Mouse (Mus musculus) layer of hippocampus, adult 9-11 months (tissue): ENCODE data around the gene Mtfr1l.

Experiments used
- DNase-seq: peaks from one replicate; pipeline ENCODE4 v3.0.0; 2022

Mtfr1l gene

DNA sequence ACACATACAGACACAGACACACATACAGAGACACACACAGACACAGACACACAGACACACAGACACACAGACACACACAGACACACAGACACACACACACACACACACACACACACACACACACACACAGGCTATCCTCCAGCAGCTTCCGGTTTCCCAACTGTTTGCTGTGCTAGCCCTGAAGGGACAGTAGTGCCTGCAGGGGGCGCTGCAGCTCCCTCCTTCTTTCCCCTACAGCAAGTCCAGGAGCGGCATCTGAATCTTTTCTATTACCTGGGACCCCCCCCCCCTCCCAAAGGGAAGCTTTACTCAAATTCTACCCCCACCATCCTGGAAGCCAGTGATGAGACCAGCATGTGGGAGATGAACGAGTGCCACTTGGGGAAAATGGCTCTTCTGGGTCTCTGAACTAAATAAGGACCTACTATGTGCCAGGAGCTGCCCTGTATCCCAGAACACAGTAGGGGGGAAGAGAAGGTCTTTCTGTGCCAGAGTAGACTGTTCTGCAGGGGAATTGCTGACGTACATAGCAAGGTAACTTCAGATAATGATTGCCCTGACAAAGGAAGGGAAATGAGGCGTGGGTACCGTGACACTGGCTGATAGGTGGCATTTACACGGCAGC is 20.9 kb upstream of the Mtfr1l start:
- DNase-seq: no peak

DNA sequence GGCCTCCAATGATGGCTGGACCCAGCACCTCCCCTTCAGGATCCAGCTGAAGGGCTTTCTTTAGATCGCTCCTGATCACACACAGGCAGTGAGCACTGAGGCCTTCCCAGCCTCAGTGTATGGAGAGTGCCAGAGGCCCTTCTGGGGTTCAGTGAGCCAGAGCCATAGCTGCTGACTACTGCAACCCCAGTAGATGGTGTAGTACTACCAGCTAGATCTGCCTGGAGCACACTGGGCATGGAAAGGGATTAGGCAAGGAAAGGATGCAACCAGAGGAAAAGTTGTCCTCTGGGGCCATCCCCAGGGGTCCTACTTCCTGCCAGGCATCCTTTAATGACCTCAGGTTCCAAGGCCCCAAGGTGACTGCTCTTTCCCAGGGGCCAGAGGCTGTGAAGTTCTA is 18.4 kb upstream of the Mtfr1l start:
- no peak for DNase-seq

DNA sequence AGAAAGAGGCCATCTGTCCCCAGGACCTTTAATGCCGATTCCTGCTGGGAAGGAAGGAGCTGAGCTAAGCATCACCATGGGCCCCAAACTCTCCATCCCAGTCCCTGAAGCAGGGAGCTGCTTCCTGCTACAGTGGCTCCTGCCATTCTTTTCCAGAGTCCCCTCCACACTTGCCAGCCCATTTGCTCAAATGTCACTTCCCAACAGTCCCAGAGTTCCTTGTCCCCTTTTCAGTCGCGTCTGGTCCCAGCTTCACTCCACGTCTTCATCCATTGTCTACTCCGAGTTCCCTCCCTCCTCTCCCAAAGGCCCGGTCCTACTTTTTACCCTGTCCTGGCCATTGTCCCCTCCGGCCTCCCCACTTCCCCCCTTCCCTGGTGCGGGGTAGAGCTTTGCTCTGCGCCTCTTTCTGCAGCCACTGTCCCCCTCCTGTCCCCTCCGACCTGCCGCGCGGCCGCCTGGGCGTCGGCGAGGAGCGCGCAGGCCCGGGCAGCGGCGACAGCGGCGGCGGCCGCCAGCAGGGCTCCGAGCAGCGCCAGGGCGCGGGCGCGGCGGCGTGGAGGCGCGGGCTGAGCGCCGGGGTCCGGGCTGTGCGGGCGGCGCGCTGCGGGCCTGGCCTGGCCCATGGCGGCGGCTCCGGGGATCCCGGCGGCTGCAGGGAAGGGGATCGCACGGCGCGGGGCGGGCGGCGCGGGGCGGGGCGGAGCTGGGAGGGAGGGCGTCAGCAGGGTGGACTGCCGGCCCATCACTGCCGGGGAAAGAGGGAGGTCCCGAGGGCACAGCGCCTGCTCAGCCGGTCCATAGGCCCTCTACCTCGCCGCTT is 16.5 kb upstream of the Mtfr1l start, which contains the start of gene Selenon:
TSS of gene Selenon (minus strand) at position 673 of the 823 bp plus-strand sequence.
- DNase-seq: peak; percentile 40

DNA sequence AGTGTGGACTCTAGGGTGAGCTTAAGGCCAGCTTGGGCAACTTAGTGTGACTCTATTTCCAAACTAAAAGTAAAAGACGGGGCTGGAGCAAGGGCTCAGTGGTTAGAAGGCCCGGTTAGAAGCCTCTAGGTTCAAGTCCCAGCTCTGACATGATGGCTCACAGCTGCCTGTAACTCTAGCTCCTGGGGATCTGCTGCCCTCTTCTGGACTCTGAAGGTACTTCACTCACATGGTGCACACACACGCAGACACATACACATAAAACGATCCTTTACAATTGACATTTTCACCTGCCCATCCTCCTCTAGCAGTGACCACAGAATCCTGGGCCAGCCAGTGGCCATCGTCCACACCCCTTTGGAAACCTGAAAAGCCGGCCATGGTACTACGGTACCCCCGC is 14.7 kb upstream of the Mtfr1l start:
- no peak for DNase-seq

DNA sequence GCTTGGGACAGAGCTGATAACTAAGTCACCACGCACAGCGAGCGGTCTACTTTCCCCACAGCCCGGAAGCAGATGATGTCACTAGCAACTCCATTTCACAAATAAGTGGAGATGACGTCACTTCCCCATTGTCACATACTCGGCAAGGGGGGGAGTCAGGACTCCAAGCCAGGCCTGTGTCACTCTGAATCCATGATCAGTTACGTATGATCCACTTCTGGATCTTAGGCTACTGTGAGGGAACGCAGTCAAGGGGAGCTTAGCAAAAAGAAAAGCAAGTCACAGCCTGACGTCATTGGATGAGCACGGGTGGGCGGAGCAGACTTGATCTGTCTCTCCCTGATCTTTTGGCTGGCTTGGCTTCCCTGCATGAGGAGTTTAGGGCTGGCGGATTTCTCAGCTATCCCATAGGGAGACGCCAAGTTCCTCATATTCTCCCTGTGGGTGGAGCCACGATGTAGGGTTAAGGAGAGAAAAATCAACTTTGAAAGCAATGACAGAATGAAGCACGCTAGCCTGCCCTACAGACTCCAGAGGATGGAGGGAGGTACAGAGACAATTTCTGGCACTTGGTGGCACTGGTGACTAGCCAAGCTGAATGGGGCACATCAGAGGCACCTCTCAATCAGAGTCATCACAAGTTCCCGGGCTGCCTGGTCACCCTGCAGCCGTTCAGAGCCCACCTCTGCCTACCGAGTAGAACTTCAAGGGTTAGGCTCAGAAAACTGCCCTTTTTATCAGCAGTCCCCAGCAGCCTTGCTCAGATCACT is 13.2 kb upstream of the Mtfr1l start:
- DNase-seq: no peak

DNA sequence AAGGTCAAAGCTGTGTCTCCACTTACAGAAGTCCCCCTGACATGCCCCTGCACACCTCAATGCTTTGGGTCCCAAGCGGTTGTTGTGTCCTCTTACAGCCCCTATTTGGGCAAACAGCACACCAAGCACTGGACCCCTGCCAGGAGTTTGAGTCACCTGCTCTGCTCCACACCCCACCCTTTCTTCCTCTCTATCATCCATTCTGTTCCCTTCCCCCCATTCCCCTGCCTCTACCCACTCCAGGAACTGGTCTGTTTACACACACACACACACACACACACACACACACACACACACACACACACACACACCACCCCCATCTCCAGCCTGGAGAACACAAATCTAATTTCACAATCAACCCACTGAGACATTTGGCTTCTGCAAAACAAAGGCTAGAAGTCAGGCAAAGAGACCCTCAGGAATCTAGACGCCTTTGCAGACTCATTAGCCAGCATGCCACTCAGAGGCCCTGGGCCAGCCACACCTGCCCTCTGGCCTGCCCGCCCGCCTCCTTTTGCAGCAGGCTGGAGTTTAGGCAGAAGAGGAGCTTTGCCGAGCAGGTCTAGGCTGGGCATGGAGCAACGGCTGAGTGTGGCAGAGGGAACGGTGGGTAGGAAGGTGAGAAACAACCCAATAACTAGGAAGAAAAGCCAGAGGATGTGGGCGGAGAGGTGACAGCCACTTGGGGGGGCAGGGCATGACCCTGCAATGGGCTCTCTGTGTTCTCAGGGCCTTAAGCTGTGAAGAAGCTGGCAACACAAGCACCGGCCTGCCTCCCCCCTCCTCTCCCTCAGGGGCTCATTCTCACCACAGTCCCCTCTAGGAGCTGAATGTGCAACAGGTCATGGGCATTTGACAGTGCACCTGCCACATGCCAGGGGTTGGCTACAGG is 11.9 kb upstream of the Mtfr1l start:
- no peak for DNase-seq

DNA sequence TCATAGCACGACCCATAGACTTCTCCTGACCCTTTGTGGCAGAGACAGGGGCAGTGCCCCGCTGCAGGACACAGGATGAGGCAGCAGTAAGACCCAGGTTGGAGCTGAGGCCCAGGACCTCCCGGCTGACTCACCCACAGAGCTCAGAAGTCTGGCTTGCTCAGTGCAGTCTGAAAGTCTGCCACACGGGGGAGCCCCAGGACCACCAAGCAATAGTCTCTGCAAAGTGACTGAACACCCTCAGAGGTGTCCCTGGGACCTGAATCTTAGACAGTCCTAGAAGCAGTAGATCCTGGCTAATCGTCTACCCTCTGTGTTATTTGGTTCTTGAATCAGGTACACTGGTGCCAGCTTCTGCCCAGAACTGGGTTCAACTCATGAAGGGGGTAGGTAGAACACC is 8.1 kb upstream of the Mtfr1l start:
- DNase-seq: peak; percentile 88

DNA sequence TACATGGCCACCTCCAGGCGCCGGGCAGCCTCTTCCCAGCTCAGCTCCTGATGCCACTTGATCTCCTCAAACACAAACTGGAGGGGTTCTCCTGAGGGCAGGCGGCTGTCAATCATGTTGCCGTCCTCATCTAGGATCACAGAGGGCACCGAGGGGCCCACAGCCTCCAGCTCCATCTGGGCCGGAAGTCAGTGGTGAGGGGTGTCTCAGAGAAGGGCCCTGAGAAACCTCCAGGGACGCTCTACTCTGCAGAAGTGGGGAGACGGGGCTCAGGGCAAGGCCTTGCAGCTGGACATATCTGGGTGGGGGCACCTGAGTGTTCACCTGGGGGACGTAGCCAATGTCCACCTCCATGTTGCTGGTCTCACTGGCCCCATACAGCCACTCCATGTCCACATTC is 7.5 kb upstream of the Mtfr1l start:
- DNase-seq: no peak

DNA sequence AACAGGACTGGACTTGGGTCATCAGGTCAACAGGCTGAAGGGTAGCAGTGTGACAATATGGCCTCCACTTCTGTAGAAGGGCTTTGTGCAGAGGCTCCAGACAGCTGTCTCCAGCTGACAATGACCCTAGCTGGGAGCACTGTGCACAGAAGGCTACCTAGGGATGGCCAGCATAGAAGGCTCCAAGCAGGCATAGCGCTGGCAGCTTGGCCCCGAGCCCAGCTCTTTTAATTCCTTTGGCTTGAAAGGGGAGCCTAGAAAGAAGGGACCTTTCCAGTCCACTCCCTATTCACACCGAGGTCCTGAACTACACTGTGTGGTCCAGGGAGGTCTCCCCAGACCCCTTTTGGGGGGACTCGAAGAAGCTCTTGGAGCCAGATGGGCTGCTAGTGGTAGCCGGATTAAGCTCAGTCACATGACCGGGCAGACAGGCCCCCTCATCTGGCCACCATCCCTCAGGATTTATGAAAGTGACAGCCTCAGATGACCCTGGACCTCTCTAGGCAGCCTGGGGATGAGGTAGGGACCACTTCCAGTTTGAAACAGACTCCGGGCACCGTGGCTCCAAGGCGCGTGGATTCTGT is 3.9 kb upstream of the Mtfr1l start:
- DNase-seq: no peak

DNA sequence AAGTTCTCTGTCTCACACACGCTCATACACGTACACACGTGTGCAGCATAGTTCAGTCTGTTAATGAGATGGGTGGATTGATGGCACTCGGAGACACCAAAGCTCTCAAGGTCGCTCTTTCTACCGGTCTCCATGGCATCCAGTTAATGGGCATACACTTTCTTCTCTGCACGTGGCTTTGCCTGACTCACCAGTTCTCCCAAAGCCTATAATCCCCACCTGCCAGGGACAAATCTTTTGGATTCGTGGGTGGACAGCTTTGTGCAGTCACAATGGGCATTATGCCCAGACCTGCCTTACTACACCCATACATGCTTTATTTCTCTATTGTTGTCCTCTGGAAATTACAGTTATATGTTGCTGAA is 582 bp upstream of the Mtfr1l start:
- DNase-seq: peak; percentile 78

DNA sequence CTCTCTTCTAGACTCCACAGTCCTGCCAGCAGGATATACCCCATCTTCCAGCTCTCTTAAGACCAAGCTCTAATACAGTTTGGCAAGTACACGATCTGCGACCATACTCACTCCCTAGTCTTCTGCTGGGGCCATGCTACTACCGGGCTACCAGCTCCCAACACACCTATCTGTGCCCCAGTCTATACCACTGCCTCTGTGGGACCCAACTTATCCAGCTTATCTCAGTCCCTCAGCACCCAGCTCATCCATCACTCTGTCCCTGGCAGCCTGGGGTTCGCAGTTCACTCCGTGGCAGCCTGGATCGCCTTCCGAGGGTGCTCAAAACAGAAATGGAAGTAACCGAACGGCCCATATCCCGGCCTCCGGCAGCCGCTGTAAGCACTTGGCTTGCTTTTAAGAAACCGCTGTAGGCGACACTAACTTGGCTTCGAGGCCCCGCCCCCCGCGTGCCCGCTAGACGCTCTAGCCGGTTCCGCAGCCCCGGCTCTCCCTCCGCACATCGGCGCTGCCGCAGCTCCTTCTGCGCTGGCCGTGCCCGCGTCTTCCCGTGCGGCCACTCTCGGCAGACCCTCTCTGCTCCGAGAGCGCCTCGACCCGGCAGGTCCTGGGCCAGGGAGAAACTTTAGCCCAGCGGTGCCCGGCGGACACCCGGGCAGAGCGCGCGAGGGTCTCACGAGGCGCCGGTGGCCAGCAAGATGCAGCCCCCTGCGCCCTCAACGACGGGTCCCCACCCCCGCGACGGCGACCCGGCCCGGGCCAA is 882 bp downstream of the Mtfr1l start:
- DNase-seq: no peak

DNA sequence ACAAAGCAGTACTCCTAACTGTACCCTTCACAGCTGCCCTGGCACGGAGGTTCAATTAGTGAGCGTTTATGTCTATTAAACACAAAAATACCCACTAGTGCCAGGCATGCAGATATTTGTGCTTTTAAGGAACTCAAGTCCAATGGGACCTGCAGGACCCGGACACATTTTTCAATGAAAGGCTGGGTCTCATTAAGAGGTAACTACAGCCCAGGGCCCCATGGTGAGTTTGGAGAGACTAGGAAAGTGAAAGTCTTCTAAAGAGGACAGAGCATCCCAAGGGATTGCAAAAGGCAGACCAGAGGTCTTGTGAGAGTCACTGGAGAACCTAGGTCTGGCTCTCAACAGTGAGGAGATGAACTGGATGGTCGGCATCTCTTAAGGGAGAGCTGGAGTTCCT is 1.8 kb downstream of the Mtfr1l start:
- DNase-seq: no peak

DNA sequence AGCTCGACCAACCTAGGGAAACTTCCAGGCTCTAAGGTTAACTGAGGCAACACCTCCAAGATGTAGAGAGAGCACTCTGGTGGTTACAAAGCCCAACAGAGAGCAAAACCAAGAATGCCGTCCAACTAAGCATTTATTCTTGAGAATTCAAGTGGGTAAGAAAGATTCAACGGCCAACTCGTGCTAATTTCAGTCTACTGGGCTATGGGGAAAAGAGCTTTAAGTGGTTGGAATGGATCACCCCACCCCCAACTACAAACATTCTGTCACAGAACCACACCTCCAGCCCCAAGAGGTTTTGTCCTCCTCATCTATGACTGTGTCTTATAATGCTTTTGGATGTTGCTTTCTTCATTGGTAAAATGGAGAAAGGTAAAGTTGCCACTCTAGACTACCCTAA is 2.3 kb downstream of the Mtfr1l start:
- DNase-seq: no peak

DNA sequence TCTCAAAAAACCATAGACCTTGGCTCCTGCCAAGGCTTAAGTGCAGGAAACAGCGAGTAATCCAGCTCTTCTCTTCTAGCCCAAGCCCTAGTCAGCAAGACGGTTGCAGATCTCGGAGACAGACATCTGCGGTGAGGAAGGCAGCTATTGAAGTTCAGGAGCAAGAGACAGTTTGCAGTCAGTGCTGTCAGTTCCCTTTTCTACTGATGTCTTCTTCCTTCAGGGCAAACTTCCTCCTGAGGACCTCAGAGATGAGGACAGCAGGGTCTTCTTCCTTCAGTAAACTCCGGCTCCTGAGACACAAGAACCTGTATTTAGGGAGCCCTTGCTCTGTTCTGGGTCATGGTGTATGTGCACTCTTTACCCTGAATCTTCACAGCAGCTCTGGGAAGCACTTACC is 9.0 kb downstream of the Mtfr1l start:
- no peak for DNase-seq

DNA sequence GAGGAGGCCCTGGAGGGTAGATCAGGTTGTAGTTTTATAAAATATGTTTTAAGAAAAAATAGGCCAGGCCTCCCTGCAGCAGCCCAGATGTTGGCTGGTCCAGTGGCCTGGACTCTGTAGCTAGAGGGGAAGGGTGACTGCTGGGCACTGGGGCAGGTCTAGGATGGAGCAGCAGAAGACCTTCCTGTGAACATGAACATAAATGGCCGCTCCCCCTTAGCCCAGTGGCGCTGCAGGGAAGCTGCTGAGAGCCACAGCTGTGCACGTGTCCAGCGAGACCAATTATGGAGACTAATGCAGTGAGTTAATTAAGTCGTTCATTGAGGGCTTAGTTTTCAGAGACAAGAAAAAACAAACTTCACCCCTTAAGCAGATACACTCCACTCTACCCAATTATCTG is 9.4 kb downstream of the Mtfr1l start:
- DNase-seq: no peak

DNA sequence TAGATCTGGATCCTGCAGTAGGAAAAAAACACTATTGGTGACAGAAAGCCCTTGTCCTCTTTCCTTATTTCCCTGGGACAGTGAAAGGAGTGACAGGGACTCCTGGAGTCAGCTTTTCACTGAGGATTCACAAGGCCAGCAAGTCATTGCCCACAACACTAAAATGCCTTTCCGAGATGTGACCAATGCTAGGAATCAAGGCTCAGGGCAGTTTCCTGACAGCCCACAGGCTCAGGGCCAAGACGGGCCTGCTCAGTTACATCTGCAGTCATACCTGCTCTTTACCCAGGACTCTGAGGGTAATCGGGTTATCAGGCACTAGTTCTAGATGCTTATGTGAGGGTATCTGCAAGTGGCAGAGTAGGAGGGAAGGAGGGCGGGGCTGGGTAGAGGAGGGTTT is 11.7 kb downstream of the Mtfr1l start:
- no peak for DNase-seq

DNA sequence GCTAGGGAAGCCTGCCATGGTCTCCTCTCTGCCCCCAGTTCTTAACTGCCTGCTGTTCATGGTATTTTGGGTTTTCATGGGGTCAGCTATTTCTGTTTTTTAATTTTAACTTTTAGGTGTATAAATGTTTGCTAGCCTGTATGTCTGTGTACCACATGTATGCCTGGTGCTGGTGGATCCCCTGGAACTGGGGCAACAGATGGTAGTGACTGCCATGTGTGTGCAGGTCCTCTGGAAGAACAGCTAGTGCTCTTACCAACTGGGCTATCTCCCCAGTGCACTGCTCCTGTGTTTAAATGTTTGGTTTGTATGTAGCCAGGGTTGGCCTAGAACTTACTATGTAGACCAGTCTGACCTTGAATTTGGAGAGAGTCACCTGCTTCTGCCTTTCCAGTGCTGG is 15.9 kb downstream of the Mtfr1l start:
- DNase-seq: peak; percentile 65

DNA sequence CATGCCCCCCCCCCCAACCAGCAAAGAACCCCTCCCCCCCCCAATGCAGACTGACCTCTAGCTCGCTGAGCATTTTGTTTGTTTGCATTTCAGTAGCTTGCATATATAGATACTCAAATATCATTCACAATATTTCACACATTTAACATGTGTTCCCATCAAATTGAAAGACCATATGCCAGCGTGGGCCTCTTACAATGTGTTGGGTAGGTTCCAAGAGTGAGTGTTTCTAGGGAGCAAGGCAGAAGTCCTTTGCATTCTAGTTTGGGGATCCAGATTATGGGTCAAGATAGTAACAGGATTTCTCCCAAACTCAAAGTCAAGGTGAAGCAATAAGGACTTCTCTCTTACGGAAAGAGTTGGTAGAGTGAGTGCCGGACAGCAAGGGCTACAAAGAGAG is 16.6 kb downstream of the Mtfr1l start:
- DNase-seq: peak; percentile 62

DNA sequence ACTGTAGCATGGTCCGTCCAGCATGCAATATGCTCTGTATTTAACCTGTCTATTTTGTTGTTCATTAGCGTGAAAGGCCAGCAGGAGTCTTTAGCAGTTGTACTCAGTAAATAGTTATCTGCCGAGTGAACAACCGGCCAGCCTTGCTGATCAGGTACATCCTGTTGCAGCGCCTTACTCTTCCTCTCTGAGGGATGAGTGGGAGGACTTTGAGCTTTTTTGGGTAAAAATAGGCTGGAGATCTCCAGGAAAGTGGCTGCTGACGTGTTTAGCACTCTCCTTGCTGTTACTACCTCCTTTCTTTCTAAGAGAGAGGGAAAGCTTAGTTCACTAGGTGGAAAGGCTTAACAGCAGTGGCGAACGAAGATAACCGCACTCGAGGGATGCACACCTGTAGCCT is 17.5 kb downstream of the Mtfr1l start:
- no peak for DNase-seq

DNA sequence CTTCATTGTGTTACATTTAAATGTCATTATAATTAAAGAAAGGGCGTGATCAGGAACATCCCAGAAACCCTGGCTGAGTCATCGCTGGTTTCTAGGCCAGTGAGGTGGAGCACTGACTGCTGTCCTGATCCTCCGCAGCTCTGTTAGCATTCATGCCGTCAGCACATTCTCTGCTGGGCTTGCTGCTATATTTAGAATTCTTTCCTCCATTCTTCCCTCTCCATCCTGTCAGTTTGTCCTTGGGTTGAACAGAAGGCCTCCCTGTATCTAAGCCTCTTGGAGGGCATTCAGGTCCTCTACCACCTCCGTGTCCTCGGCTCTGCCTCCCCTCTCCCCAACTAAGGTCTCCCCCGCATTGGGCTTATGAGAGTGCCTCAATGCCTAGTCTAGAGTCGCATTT is 18.2 kb downstream of the Mtfr1l start:
- DNase-seq: peak; percentile 39

DNA sequence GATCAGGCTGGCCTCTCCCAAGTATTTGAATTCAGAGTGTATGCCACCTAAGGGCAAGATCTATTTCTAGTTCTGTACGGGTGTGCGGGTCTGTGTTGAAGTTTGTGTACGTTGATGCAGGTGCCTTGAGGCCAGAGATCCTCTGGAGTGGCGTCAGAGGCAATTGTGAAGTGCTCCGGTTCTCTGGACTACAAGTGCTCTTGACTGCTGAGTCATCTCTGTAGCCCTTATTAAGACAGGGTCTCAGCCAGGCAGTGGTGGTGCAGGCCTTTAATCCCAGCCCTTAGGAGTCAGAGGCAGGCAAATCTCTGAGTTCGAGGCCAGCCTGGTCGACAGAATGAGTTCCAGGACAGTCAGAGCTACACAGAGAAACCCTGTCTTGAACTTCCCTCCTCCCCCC is 19.6 kb downstream of the Mtfr1l start:
- no peak for DNase-seq
